7 mouse cellular contexts compared by ENCODE assay signal in genomic region chr9:20644360-20645081, GRCm38 (mm10). TPM values are rescaled to one million over a fixed set of nuclear protein-coding genes. Genes with fewer than 3 reads are reported as not detected.
DNase-seq lines count a peak whose midpoint lies in the region; ATAC-seq lines count a peak whose summit lies in the region.

Gene Fbxl12, minus strand, starts transcription at chr9:20644767.

- H3K27me3 ChIP-seq in intestine, embryonic 14.5 days (replicated peaks; ENCODE audit: control insufficient read depth, insufficient read depth, low read length) = no peaks in the 10 kb centered on the region
- H3K27me3 ChIP-seq in limb, embryonic 10.5 days (ENCODE audit: low read depth, poor library complexity, severe bottlenecking) = no peaks in the 10 kb centered on the region
- no peaks in the 10 kb centered on the region for H3K27me3 ChIP-seq in midbrain, embryonic 12.5 days

- 1% methylated on average over 43 of the region's 43 CpGs for WGBS in intestine, embryonic 14.5 days
- under 1% methylated on average over 43 of the region's 43 CpGs for WGBS in limb, embryonic 10.5 days
- under 1% methylated on average over 43 of the region's 43 CpGs for WGBS in midbrain, embryonic 12.5 days

- peak within 1 kb of the TSS; percentile 97 for H3K27ac ChIP-seq in intestine, embryonic 14.5 days (ENCODE audit: low read depth)
- H3K27ac ChIP-seq in limb, embryonic 10.5 days = peak within 1 kb of the TSS; percentile 62
- peak within 1 kb of the TSS; percentile 93 for H3K27ac ChIP-seq in midbrain, embryonic 12.5 days (replicated peaks)

- ATAC-seq in intestine, embryonic 14.5 days (replicated peaks; ENCODE audit: low FRiP score, low TSS enrichment, low read depth) = no peak
- ATAC-seq in midbrain, embryonic 12.5 days (ENCODE audit: low FRiP score, low read depth) = no peak; the same call in 1 of the 2 replicates

- peaks cover 32% of the 10 kb centered on the region for H3K36me3 ChIP-seq in intestine, embryonic 14.5 days (ENCODE audit: control insufficient read depth, insufficient read depth, low read length)
- H3K36me3 ChIP-seq in limb, embryonic 10.5 days = peaks cover 33% of the 10 kb centered on the region
- H3K36me3 ChIP-seq in midbrain, embryonic 12.5 days = peaks cover 29% of the 10 kb centered on the region

- peak within 1 kb of the TSS; percentile 78 for H3K9ac ChIP-seq in intestine, embryonic 14.5 days (ENCODE audit: low read length)
- H3K9ac ChIP-seq in midbrain, embryonic 12.5 days (replicated peaks) = peak within 1 kb of the TSS; percentile 86

- peak within 1 kb of the TSS; percentile 88 for H3K4me2 ChIP-seq in intestine, embryonic 14.5 days (ENCODE audit: low read length)
- H3K4me2 ChIP-seq in midbrain, embryonic 12.5 days (replicated peaks) = peak within 1 kb of the TSS; percentile 98

- H3K9me3 ChIP-seq in intestine, embryonic 14.5 days (ENCODE audit: control insufficient read depth, low read length) = no peaks in the 10 kb centered on the region
- H3K9me3 ChIP-seq in limb, embryonic 10.5 days (replicated peaks) = no peaks in the 10 kb centered on the region
- no peaks in the 10 kb centered on the region for H3K9me3 ChIP-seq in midbrain, embryonic 12.5 days

- peak within 1 kb of the TSS; percentile 84 for H3K4me3 ChIP-seq in intestine, embryonic 14.5 days (ENCODE audit: low read depth, low read length)
- peak within 1 kb of the TSS; percentile 84 for H3K4me3 ChIP-seq in limb, embryonic 10.5 days
- peak within 1 kb of the TSS; percentile 81 for H3K4me3 ChIP-seq in midbrain, embryonic 12.5 days

- DNase-seq in adrenal gland, adult 8-10 months = peak; percentile 75
- peak; percentile 92 for DNase-seq in embryo, embryonic 10.5 days (ENCODE audit: low spot score)
- DNase-seq in gastrocnemius, postnatal 36 days = peak; percentile 46 to 73
- DNase-seq in intestine, embryonic 14.5 days (ENCODE audit: low spot score) = peak; percentile 92
- DNase-seq in limb, embryonic 10.5 days (ENCODE audit: low spot score) = peak; percentile 82
- peak; percentile 67 for DNase-seq in spleen, adult 12 weeks (ENCODE audit: low spot score)

- intact Hi-C loops in gastrocnemius, postnatal 36 days (cut with DNase I) = no loop called here

- peaks cover 22% of the 10 kb centered on the region for H3K4me1 ChIP-seq in intestine, embryonic 14.5 days (replicated peaks; ENCODE audit: control insufficient read depth, insufficient read depth, low read length)
- peaks cover 21% of the 10 kb centered on the region for H3K4me1 ChIP-seq in limb, embryonic 10.5 days
- peaks cover 34% of the 10 kb centered on the region for H3K4me1 ChIP-seq in midbrain, embryonic 12.5 days

RNA-seq across cellular contexts. Expression of gene Fbxl12, which starts in this region (rescaled TPM):
- 10 to 100 TPM; 18.1 to 39.2 (median 25.6) TPM for total RNA-seq in adrenal gland, adult 8-10 months (2022)
- total RNA-seq in gastrocnemius, postnatal 36 days (2021) = 1 to 10 TPM; 4.7 to 6.0 TPM
- 11.6 and 12.1 TPM in 2 replicates for polyA plus RNA-seq in intestine, embryonic 14.5 days (2014; fragmentation: Nextera tagmentation; extraction: Ambion mirVana)
- polyA plus RNA-seq in limb, embryonic 10.5 days (2016; fragmentation: Nextera tagmentation; extraction: Ambion mirVana) = 21.5 and 21.6 TPM in 2 replicates
- polyA plus RNA-seq in midbrain, embryonic 12.5 days (2016; fragmentation: Nextera tagmentation; extraction: Ambion mirVana) = 19.2 and 20.5 TPM in 2 replicates
